Mouse (Mus musculus): ENCODE results near the gene Cfap45. TPM values are rescaled to one million over a fixed set of nuclear protein-coding genes. Genes with fewer than 3 reads are reported as not detected.

The Cfap45 gene
- polyA plus RNA-seq, 1 experiment: 0.33 TPM

DNA sequence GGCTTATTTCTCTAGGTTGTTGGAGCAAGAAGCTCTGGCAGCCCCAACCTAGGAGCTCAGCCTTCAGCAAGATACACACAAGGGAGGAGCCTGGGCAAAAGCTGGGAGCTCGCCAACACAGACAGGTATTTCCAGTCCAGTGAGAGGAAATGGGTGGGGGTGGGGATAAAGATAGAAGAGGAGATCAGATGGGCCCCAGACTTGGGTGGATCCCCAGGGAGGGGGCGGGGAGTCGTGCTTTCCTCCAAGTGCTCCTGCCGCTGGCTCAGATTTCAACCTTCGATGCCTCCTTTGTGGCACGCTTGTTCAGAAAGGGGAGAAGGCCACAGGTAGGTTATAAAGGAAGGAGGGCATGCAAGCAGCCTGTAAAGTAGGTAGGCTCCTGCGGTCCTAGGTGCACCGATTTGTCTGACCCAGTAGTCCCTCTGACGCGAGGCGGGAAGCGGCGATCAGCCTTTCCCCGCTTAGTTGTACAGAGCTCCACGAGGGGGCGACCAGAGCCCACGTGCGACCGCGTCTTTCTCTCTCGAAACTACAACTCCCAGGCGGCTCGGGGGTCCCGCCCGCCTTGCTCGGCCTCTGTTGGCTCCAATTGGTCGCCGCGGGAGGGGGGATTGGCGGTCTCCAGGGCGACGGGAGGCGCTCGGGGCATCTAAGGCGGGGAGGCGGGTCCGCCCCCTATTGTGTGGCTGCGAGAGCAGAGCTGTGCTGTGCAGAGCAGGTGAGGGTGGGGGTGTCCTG is 38.9 kb upstream of the Cfap45 start, which contains the start of gene Igsf9:
Gene Igsf9 (plus strand): TSS at position 249 of the 741 bp plus-strand sequence.
- TF ChIP-seq CTCF (conservative IDR thresholded peaks at IDR 0.05; ENCODE audit: insufficient read depth, insufficient read length, low read depth, low read length) (peak; percentile 52; the same call in 1 of the 2 replicates), POLR2A (IDR thresholded peaks at IDR 0.05; ENCODE audit: low read depth, low read length) (no peak)
- no peaks in the 10 kb centered on the region for H3K36me3 ChIP-seq (ENCODE audit: control insufficient read depth, insufficient read depth, low read length)
- no peaks in the 10 kb centered on the region for H3K4me1 ChIP-seq (ENCODE audit: control insufficient read depth, insufficient read depth, low read length)
- no peaks in the 10 kb centered on the region for H3K27me3 ChIP-seq (replicated peaks; ENCODE audit: control insufficient read depth, insufficient read depth, low read length)
- peak; percentile 91 for DNase-seq
- peak within 1 kb of the TSS; percentile 51 for H3K4me3 ChIP-seq (ENCODE audit: insufficient read depth, low read depth, low read length)
- 1% methylated on average over 38 of the region's 38 CpGs for WGBS
- peak within 1 kb of the TSS; percentile 34; the same call in 1 of the 2 replicates for H3K27ac ChIP-seq (ENCODE audit: insufficient read depth, low read depth, low read length)

GRCm38 (mm10) chr1:172482518-172483360 is 37.9 kb upstream of the Cfap45 start:
- TF ChIP-seq CTCF (conservative IDR thresholded peaks at IDR 0.05; ENCODE audit: insufficient read depth, insufficient read length, low read depth, low read length): no peak
- TF ChIP-seq POLR2A (IDR thresholded peaks at IDR 0.05; ENCODE audit: low read depth, low read length): no peak
- peak overlapping the region; percentile 51; the same call in 1 of the 2 replicates for H3K4me3 ChIP-seq (ENCODE audit: insufficient read depth, low read depth, low read length)
- no peak overlapping the region for H3K27ac ChIP-seq (ENCODE audit: insufficient read depth, low read depth, low read length)
- DNase-seq: peak; percentile 69
- WGBS: 28% methylated on average over 12 of the region's 12 CpGs
- H3K36me3 ChIP-seq (ENCODE audit: control insufficient read depth, insufficient read depth, low read length): no peaks in the 10 kb centered on the region
- H3K4me1 ChIP-seq (ENCODE audit: control insufficient read depth, insufficient read depth, low read length): no peaks in the 10 kb centered on the region
- H3K27me3 ChIP-seq (replicated peaks; ENCODE audit: control insufficient read depth, insufficient read depth, low read length): no peaks in the 10 kb centered on the region

GRCm38 (mm10) chr1:172483361-172483660 is 37.3 kb upstream of the Cfap45 start:
- 54% methylated on average over 4 of the region's 4 CpGs for WGBS
- Histone ChIP-seq H3K4me3 (ENCODE audit: insufficient read depth, low read depth, low read length) (no peak overlapping the region), H3K27me3 (replicated peaks; ENCODE audit: control insufficient read depth, insufficient read depth, low read length) (no peaks in the 10 kb centered on the region), H3K27ac (ENCODE audit: insufficient read depth, low read depth, low read length) (no peak overlapping the region), H3K4me1 (ENCODE audit: control insufficient read depth, insufficient read depth, low read length) (no peaks in the 10 kb centered on the region), H3K36me3 (ENCODE audit: control insufficient read depth, insufficient read depth, low read length) (no peaks in the 10 kb centered on the region)
- TF ChIP-seq POLR2A (IDR thresholded peaks at IDR 0.05; ENCODE audit: low read depth, low read length): no peak
- TF ChIP-seq CTCF (conservative IDR thresholded peaks at IDR 0.05; ENCODE audit: insufficient read depth, insufficient read length, low read depth, low read length): no peak
- no peak for DNase-seq

DNA sequence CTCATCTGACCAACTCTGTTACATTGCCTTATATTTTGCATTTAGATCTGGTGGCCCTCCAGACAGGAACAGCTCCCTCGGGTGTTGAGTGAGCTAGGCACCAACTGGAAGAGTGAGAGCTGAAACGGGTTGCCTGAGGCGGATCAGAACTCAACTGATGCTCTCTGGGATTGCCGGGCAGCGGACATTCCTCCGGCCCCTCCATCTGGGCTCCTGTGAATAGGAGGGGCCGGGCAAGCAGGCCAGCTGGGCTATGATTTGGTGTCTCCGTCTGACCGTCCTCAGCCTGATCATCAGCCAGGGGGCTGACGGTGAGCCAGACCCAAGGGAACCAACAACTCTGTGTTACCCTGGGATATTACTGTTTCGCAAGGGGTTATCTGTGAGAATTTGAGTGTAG is 36.4 kb upstream of the Cfap45 start:
- Histone ChIP-seq H3K4me3 (ENCODE audit: insufficient read depth, low read depth, low read length) (no peak overlapping the region), H3K27ac (ENCODE audit: insufficient read depth, low read depth, low read length) (no peak overlapping the region), H3K27me3 (replicated peaks; ENCODE audit: control insufficient read depth, insufficient read depth, low read length) (no peaks in the 10 kb centered on the region), H3K36me3 (ENCODE audit: control insufficient read depth, insufficient read depth, low read length) (no peaks in the 10 kb centered on the region), H3K4me1 (ENCODE audit: control insufficient read depth, insufficient read depth, low read length) (no peaks in the 10 kb centered on the region)
- DNase-seq: no peak
- 78% methylated on average over 11 of the region's 11 CpGs for WGBS
- no peak for TF ChIP-seq POLR2A (IDR thresholded peaks at IDR 0.05; ENCODE audit: low read depth, low read length)
- no peak for TF ChIP-seq CTCF (conservative IDR thresholded peaks at IDR 0.05; ENCODE audit: insufficient read depth, insufficient read length, low read depth, low read length)

DNA sequence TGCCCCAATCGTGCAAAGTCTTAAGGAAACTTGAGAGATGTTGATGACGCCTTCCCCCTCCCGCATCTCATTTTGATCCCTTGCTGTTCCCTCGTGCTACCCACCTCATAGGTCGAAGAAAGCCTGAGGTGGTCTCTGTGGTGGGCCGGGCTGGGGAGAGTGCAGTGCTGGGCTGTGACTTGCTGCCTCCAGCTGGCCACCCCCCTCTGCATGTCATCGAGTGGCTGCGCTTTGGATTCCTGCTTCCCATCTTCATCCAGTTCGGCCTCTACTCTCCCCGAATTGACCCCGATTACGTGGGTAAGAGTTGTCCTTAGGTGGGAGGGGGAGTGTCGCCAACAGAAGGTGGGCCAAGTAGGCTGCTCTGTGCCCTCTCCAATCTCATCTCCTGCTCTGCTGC is 35.9 kb upstream of the Cfap45 start:
- H3K27ac ChIP-seq (ENCODE audit: insufficient read depth, low read depth, low read length): no peak overlapping the region
- no peaks in the 10 kb centered on the region for H3K27me3 ChIP-seq (replicated peaks; ENCODE audit: control insufficient read depth, insufficient read depth, low read length)
- no peaks in the 10 kb centered on the region for H3K4me1 ChIP-seq (ENCODE audit: control insufficient read depth, insufficient read depth, low read length)
- H3K36me3 ChIP-seq (ENCODE audit: control insufficient read depth, insufficient read depth, low read length): no peaks in the 10 kb centered on the region
- DNase-seq: no peak
- WGBS: 76% methylated on average over 13 of the region's 13 CpGs
- TF ChIP-seq CTCF (conservative IDR thresholded peaks at IDR 0.05; ENCODE audit: insufficient read depth, insufficient read length, low read depth, low read length) (no peak), POLR2A (IDR thresholded peaks at IDR 0.05; ENCODE audit: low read depth, low read length) (no peak)
- H3K4me3 ChIP-seq (ENCODE audit: insufficient read depth, low read depth, low read length): no peak overlapping the region

GRCm38 (mm10) chr1:172485821-172486220 is 34.8 kb upstream of the Cfap45 start:
- no peak for TF ChIP-seq POLR2A (IDR thresholded peaks at IDR 0.05; ENCODE audit: low read depth, low read length)
- no peak for TF ChIP-seq CTCF (conservative IDR thresholded peaks at IDR 0.05; ENCODE audit: insufficient read depth, insufficient read length, low read depth, low read length)
- no peak for DNase-seq
- Histone ChIP-seq H3K27ac (ENCODE audit: insufficient read depth, low read depth, low read length) (no peak overlapping the region), H3K4me1 (ENCODE audit: control insufficient read depth, insufficient read depth, low read length) (no peaks in the 10 kb centered on the region), H3K4me3 (ENCODE audit: insufficient read depth, low read depth, low read length) (no peak overlapping the region), H3K36me3 (ENCODE audit: control insufficient read depth, insufficient read depth, low read length) (no peaks in the 10 kb centered on the region), H3K27me3 (replicated peaks; ENCODE audit: control insufficient read depth, insufficient read depth, low read length) (no peaks in the 10 kb centered on the region)
- WGBS: 75% methylated on average over 6 of the region's 6 CpGs

- no peak for DNase-seq
- H3K4me3 ChIP-seq (ENCODE audit: insufficient read depth, low read depth, low read length): no peak overlapping the region
- no peaks in the 10 kb centered on the region for H3K27me3 ChIP-seq (replicated peaks; ENCODE audit: control insufficient read depth, insufficient read depth, low read length)
- H3K4me1 ChIP-seq (ENCODE audit: control insufficient read depth, insufficient read depth, low read length): no peaks in the 10 kb centered on the region
- TF ChIP-seq CTCF (conservative IDR thresholded peaks at IDR 0.05; ENCODE audit: insufficient read depth, insufficient read length, low read depth, low read length): no peak
- TF ChIP-seq POLR2A (IDR thresholded peaks at IDR 0.05; ENCODE audit: low read depth, low read length): no peak
- no peaks in the 10 kb centered on the region for H3K36me3 ChIP-seq (ENCODE audit: control insufficient read depth, insufficient read depth, low read length)
- no peak overlapping the region for H3K27ac ChIP-seq (ENCODE audit: insufficient read depth, low read depth, low read length)
- 61% methylated on average over 4 of the region's 4 CpGs for WGBS
Observed at GRCm38 (mm10) chr1:172486236-172486635, 34.4 kb upstream of the Cfap45 start.

Data from kidney, adult 2 months (tissue).